Mouse (Mus musculus) embryonic facial prominence, embryonic 13.5 days (tissue): Measurements from ENCODE around the gene Cpm. TPM values are rescaled to one million over a fixed set of nuclear protein-coding genes. Genes with fewer than 3 reads are reported as not detected.
"Not testable (repeated sequence)": the region's sequence is repeated elsewhere in the genome, so short reads cannot be mapped to it uniquely, and the experiment has no call there.

ENCODE experiments used
- ATAC-seq: fragments of 200-750 bp; cut with Nextera tagmentation; 2 replicates; pipeline ENCODE4 v1.8.0; 2017; ENCODE audit warnings: low read depth; ENCODE audit not compliant: insufficient number of reproducible peaks, insufficient read depth, low FRiP score, low TSS enrichment
- H3K27ac ChIP-seq: fragments of 300-500 bp; sonication (generic); 2 replicates; pipeline ENCODE4 v1.5.1; 2015; ENCODE audit warnings: moderate library complexity, mild to moderate bottlenecking, inconsistent platforms
- H3K27me3 ChIP-seq: fragments of 300-500 bp; sonication (generic); 2 replicates; pipeline ENCODE4 v1.6.1; 2015; ENCODE audit warnings: mild to moderate bottlenecking, inconsistent platforms
- H3K36me3 ChIP-seq: fragments of 300-500 bp; sonication (generic); 2 replicates; pipeline ENCODE4 v1.6.1; 2015; ENCODE audit warnings: mild to moderate bottlenecking, inconsistent platforms
- H3K4me1 ChIP-seq: fragments of 300-500 bp; sonication (generic); 2 replicates; pipeline ENCODE4 v1.6.1; 2015; ENCODE audit warnings: inconsistent platforms
- H3K4me2 ChIP-seq: fragments of 300-500 bp; sonication (generic); 2 replicates; pipeline ENCODE4 v1.6.1; 2015; ENCODE audit warnings: moderate library complexity, mild to moderate bottlenecking, inconsistent platforms
- H3K4me3 ChIP-seq: fragments of 300-500 bp; sonication (generic); 2 replicates; pipeline ENCODE4 v1.5.1; 2015; ENCODE audit warnings: mild to moderate bottlenecking, inconsistent platforms
- H3K9ac ChIP-seq: fragments of 300-500 bp; sonication (generic); 2 replicates; pipeline ENCODE4 v1.6.1; 2015; ENCODE audit warnings: mild to moderate bottlenecking, inconsistent platforms
- H3K9me3 ChIP-seq: fragments of 300-500 bp; sonication (generic); 2 replicates; pipeline ENCODE4 v1.6.1; 2016; ENCODE audit warnings: inconsistent platforms
- WGBS: fragments of 180-500 bp; shearing (Covaris S2); methylation state at CpG from one replicate; pipeline ENCODE4 v1.1.7; 2015; ENCODE audit warnings: mixed read lengths; 5-methylcytosine and 5-hydroxymethylcytosine counted together
- polyA plus RNA-seq: library from polyadenylated mRNA; unstranded; fragments of >200 nt; fragmentation: Nextera tagmentation; extraction: Ambion mirVana; gene quantifications from 2 replicates; pipeline ENCODE4 v1.2.1, GENCODE M21; 2015

The Cpm gene
- polyA plus RNA-seq, 1 experiment from 2014 or later, result 25.6 TPM

DNA sequence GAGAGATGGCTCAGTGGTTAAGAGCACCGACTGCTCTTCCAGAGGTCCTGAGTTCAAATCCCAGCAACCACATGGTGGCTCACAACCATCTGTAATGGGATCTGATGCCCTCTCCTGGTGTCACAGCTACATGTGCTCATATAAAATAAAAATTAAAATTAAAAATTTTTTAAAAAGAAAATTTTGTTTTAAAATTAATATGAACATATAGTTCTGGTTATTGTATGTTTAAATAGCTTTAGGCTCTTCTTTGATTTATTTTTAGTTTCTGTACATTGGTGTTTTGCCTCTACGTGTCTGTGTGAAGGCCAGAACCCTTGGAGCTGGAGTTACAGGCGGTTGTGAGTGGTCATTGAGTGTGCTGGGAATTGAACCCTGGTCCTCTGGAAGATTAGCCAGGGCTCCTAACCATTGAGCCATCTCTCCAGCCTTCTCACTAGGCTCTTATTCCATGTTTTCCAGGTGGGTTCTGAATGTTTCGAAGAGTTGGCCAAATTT lies 97.6 kb downstream of the Cpm start:
- Histone ChIP-seq H3K4me2 (no peak overlapping the region), H3K27ac (no peak overlapping the region), H3K4me1 (no peaks in the 10 kb centered on the region), H3K9me3 (no peaks in the 10 kb centered on the region), H3K27me3 (no peaks in the 10 kb centered on the region), H3K36me3 (no peaks in the 10 kb centered on the region), H3K4me3 (no peak overlapping the region), H3K9ac (no peak overlapping the region)
- WGBS, result 93% methylated on average over 4 of the region's 4 CpGs
- ATAC-seq, result no peak

DNA sequence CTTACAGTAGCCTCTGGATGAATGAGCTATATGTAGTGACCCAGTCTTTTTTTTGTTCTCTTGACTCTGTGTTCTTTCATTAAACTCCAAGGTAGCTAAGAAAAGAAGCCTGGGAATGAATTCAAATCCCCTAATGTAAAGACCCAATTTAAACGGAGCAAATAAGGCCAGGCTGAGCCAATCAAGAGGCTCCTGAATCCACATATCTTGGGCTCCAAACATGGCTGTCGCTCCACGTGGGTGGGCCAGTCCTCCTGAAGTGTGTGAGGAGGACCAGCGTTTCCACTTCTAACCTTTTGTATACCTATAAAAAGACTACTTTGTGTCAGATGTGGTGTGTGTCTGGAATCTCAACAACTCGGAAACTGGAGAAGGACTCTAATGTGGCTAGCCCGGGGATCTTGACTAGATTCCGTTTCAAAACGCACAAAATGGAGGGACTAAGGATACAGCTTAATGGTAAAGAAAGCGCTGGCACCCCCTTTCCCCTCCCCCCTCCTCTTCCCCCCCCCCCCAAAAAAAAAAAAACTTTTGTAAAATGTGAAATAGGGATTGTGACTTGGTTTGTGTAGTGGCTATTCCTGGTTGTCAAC lies 98.3 kb downstream of the Cpm start:
- H3K4me3 ChIP-seq, result no peak overlapping the region
- ATAC-seq, result no peak
- no peaks in the 10 kb centered on the region for H3K27me3 ChIP-seq
- H3K9me3 ChIP-seq, result no peaks in the 10 kb centered on the region
- H3K4me2 ChIP-seq, result no peak overlapping the region
- no peaks in the 10 kb centered on the region for H3K4me1 ChIP-seq
- no peak overlapping the region for H3K9ac ChIP-seq
- H3K27ac ChIP-seq, result no peak overlapping the region
- H3K36me3 ChIP-seq, result peaks cover 1% of the 10 kb centered on the region; the same call in 1 of the 2 replicates
- WGBS, result 78% methylated on average over 9 of the region's 9 CpGs

DNA sequence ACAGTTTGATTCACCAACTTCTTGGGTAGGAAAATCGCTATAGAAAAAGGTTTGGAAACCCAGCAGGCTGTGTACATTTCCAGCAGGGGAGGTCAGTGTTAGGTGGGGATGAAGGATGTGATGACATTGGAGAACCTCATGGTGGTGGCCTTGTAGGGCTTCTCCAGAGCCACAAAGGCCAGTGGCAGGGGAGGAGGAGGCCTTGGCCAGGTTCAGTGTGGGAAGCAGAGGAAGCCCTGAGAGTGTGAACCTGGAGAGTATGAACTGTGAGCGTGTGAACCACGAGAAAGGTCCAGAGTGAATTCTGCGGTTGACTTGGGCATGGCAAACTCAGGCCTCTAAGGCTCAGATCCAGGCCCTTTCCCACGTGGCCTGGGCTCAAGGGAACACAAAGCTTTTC lies 99.3 kb downstream of the Cpm start:
- no peak overlapping the region for H3K9ac ChIP-seq
- no peak overlapping the region for H3K4me3 ChIP-seq
- no peaks in the 10 kb centered on the region for H3K9me3 ChIP-seq
- H3K27ac ChIP-seq, result no peak overlapping the region
- no peak for ATAC-seq
- H3K4me2 ChIP-seq, result no peak overlapping the region
- peaks cover 6% of the 10 kb centered on the region for H3K36me3 ChIP-seq
- 81% methylated on average over 5 of the region's 5 CpGs for WGBS
- no peaks in the 10 kb centered on the region for H3K27me3 ChIP-seq
- no peaks in the 10 kb centered on the region for H3K4me1 ChIP-seq

DNA sequence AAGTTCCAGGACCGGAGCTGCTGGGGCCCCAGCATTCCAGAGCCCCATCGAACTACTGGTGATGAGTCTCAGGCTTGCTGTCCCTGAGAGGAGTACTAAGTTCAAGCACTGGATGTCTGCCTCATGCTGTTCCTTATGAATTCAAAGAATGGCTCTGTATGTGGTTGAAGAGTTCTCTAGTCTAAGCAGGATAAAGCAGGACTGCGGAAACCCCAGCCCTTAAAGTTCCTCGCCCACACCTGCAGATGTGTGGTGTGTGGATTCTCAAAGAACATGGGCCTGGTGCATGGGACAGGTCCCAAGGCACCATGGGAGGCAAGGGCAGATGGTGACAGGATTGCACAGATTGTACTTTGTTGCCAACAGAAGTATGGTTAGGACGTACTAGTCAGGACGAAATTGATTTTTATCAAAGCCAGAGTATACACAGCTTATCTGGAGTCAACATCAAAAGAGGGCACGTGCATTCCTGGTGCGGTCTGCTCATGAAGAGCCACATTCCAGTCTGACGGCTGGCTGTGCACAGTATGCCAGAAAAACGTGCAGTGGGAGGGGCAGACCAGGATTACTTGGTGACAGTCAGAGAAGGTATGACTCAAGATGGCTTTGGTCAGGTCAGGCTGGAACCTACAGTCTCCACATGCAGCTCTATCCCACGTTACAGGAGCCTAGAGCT lies 100.0 kb downstream of the Cpm start:
- no peak overlapping the region for H3K9ac ChIP-seq
- ATAC-seq, result no peak
- no peaks in the 10 kb centered on the region for H3K4me1 ChIP-seq
- no peak overlapping the region for H3K27ac ChIP-seq
- H3K27me3 ChIP-seq, result no peaks in the 10 kb centered on the region
- H3K9me3 ChIP-seq, result no peaks in the 10 kb centered on the region
- H3K36me3 ChIP-seq, result peaks cover 6% of the 10 kb centered on the region
- no peak overlapping the region for H3K4me2 ChIP-seq
- H3K4me3 ChIP-seq, result no peak overlapping the region
- WGBS, result 60% methylated on average over 11 of the region's 11 CpGs

- no peak overlapping the region for H3K4me3 ChIP-seq
- no peaks in the 10 kb centered on the region for H3K9me3 ChIP-seq
- H3K4me1 ChIP-seq, result no peaks in the 10 kb centered on the region
- H3K27me3 ChIP-seq, result no peaks in the 10 kb centered on the region
- H3K27ac ChIP-seq, result no peak overlapping the region
- H3K36me3 ChIP-seq, result peaks cover 6% of the 10 kb centered on the region
- no peak for ATAC-seq
- no peak overlapping the region for H3K4me2 ChIP-seq
- no peak overlapping the region for H3K9ac ChIP-seq
- 92% methylated on average over 7 of the region's 7 CpGs for WGBS
These were observed 100.8 kb downstream of the Cpm start for GRCm38 (mm10) chr10:117730140-117730539.

DNA sequence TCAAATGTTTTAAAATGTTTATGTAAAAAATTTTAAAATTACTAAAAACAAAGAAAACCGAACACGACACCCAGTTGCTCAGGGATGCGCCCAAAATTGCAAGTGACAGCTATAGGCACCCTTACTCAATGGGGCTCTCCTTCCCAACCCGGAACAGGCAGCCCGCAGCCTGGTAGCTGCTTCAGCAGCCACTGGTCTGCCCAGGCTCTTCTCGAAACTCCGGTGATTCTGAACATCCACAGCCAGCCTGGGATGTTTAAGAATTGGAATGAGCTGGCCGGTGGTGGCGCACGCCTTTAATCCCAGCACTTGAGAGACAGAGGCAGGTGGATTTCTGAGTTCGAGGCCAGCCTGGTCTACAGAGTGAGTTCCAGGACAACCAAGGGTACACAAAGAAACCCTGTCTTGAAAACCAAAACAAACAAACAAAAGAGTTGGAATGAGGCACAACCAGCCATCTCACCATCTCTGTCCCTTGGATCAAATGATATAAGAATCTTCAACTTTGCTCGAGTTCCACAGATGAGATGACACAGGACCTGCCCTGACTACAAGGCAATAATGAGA lies 101.4 kb downstream of the Cpm start:
- no peak overlapping the region for H3K9ac ChIP-seq

DNA sequence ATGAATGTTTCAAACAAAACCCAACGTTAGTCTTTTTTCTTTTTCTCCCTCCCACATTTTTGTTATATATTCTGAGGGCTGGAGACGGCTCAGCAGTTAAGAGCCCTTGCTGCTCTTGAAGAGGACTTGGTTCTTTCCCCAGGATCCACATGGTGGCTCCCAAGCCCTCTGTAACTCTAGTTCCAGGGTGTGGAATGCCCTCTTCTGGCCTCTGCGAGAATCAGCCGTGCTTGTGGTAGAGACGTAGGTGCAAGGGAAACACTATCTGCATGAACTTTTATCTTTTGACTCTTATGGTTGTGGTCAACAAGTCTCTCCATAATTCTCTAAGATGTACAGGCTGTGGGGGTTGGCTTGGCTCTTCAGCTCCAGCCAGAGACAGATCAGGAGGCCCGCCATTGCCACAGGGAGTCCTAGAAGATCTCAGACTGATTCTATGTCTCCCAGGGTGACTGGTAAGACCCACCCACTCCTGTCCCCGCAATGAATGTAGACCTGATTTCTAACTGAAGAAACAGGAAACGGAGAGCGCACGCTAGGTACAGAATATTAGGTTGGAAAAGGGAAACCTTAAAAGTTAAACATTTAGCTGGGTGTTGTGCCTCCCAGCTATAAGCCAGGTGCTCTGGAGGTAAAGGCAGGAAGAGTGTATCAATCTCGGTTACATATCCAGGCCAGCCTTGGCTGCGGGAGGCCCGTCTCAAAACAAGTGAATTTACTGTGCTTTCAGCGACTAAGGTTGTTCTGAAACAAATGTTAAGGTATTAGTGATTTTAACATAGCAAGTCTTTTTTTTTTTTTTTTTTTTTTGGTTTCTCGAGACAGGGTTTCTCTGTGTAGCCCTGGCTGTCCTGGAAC lies 102.2 kb downstream of the Cpm start:
- 56% methylated on average over 15 of the region's 15 CpGs for WGBS
- no peak for ATAC-seq
- Histone ChIP-seq H3K4me2 (no peak overlapping the region), H3K27ac (no peak overlapping the region), H3K4me1 (no peaks in the 10 kb centered on the region), H3K9ac (no peak overlapping the region), H3K36me3 (peaks cover 15% of the 10 kb centered on the region), H3K9me3 (no peaks in the 10 kb centered on the region), H3K4me3 (no peak overlapping the region), H3K27me3 (no peaks in the 10 kb centered on the region)

More for the DNA sequence above, 101.4 kb downstream of the Cpm start:
- no peak overlapping the region for H3K4me3 ChIP-seq
- H3K27me3 ChIP-seq, result no peaks in the 10 kb centered on the region
- H3K4me2 ChIP-seq, result no peak overlapping the region
- 92% methylated on average over 12 of the region's 12 CpGs for WGBS
- H3K4me1 ChIP-seq, result no peaks in the 10 kb centered on the region
- no peak overlapping the region for H3K27ac ChIP-seq
- no peaks in the 10 kb centered on the region for H3K9me3 ChIP-seq
- peaks cover 10% of the 10 kb centered on the region for H3K36me3 ChIP-seq
- no peak for ATAC-seq

- no peak for ATAC-seq
- Histone ChIP-seq H3K4me2 (no peak overlapping the region), H3K27ac (no peak overlapping the region), H3K27me3 (no peaks in the 10 kb centered on the region), H3K4me3 (no peak overlapping the region), H3K36me3 (peaks cover 22% of the 10 kb centered on the region), H3K9ac (no peak overlapping the region), H3K4me1 (no peaks in the 10 kb centered on the region), H3K9me3 (no peaks in the 10 kb centered on the region)
- 85% methylated on average over 5 of the region's 5 CpGs for WGBS
These were observed 102.9 kb downstream of the Cpm start for GRCm38 (mm10) chr10:117732184-117732583.

DNA sequence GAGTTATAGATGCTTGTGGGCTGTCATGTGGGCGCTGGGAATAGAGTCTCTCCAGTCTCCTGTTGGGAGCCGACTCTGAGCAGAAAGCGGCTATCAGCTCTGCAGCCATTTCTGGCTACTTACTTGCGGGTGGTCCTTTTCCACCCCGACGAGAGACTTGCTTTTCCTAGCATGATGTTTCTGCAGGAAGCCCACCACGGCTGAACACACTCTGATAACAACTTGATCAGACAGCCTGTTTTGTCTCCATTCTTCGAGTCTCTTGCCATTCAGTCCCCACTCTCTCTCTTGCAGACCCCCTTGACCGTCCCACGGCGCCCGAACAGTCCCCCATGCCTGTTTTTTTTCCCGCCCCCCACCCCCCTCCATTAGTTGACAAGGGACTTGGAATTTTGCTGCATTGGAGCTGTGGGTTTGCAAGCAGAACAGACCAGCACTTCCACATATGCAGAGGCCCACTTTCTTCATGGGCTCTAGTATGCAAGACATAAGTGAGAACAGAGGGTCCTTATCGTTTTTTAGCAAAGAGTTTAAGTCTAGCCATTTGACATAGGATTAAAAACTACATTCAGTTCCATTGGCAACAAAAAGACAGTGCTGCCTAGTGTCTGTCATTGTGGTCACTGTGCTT lies 103.8 kb downstream of the Cpm start:
- WGBS, result 87% methylated on average over 14 of the region's 14 CpGs
- Histone ChIP-seq H3K9me3 (no peaks in the 10 kb centered on the region), H3K27me3 (no peaks in the 10 kb centered on the region), H3K4me3 (no peak overlapping the region), H3K4me1 (no peaks in the 10 kb centered on the region), H3K27ac (no peak overlapping the region), H3K36me3 (peaks cover 30% of the 10 kb centered on the region), H3K9ac (no peak overlapping the region), H3K4me2 (no peak overlapping the region)
- ATAC-seq, result no peak

- H3K4me1 ChIP-seq, H3K27ac ChIP-seq, H3K9ac ChIP-seq, H3K9me3 ChIP-seq, ATAC-seq, H3K27me3 ChIP-seq, H3K4me3 ChIP-seq, H3K4me2 ChIP-seq: not testable (repeated sequence)
- peaks cover 35% of the 10 kb centered on the region for H3K36me3 ChIP-seq
- WGBS, result 87% methylated on average over 8 of the region's 8 CpGs
These were observed 104.3 kb downstream of the Cpm start for GRCm38 (mm10) chr10:117733626-117734025.

DNA sequence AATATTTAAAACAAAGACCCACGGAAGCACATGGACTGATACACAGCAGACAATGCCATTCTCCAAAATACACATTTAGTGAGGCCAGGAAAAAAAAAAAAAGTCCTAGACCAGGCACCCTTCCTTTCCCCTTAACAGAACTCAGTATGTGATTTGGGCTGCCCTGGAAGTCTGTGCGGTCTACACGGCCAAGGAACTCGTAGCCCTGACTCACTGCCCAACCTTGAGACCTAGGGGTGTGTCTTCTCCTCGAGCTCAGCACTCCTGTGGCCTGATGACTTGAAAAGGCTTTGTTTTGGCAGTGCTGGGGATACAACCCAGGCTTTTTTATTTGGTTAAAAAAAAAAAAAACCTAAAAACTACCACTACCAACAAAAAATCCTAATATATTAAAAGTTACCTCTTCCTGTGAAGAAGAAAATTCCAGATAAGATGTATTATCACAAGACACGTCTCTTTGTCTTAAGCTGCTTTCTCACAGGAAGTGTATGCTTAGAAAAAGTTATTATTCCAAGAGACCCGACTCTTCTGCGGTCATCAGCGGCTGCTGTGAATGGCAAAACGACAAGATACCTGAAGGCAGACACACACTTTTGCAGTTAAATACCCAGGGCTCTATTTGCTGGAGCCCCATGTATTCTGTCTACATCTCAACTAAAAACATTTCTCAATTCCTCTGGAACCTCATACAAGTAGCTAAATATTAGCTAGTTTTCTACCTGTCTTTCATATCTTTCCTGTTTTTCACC lies 105.0 kb downstream of the Cpm start:
- WGBS, result 88% methylated on average over 10 of the region's 10 CpGs
- not testable (repeated sequence) for ATAC-seq

More for the DNA sequence above, 105.0 kb downstream of the Cpm start:
- not testable (repeated sequence) for H3K9ac ChIP-seq, H3K4me2 ChIP-seq, H3K4me1 ChIP-seq, H3K9me3 ChIP-seq, H3K27ac ChIP-seq, H3K4me3 ChIP-seq, H3K27me3 ChIP-seq
- peaks cover 42% of the 10 kb centered on the region for H3K36me3 ChIP-seq
